Mouse (Mus musculus) G1E (cell line): Measurements from ENCODE around the gene Evi2a. TPM values are rescaled to one million over a fixed set of nuclear protein-coding genes. Genes with fewer than 3 reads are reported as not detected.

ENCODE experiments used
- ATAC-seq: 2 replicates; pipeline ENCODE4 v1.8.0; 2016; ENCODE audit warnings: mild to moderate bottlenecking; ENCODE audit not compliant: insufficient number of reproducible peaks, poor library complexity, low FRiP score, severe bottlenecking; ENCODE audit errors: extremely low read depth
- DNase-seq: peaks from one replicate; pipeline ENCODE4 v3.0.0; 2012; ENCODE audit warnings: low spot score
- H3K27me3 ChIP-seq: 2 replicates; pipeline ENCODE4 v1.6.1; 2012; ENCODE audit warnings: mild to moderate bottlenecking, low read length, inconsistent platforms; ENCODE audit not compliant: insufficient read depth
- H3K36me3 ChIP-seq: replicated peaks from 2 replicates; pipeline ENCODE3; 2012; ENCODE audit warnings: mild to moderate bottlenecking, inconsistent platforms
- H3K4me1 ChIP-seq: 2 replicates; pipeline ENCODE4 v1.6.1; 2012; ENCODE audit warnings: low read depth, low read length, inconsistent platforms, mixed read lengths; ENCODE audit not compliant: insufficient read depth
- H3K4me3 ChIP-seq: 2 replicates; pipeline ENCODE4 v1.5.1; 2012; ENCODE audit warnings: low read depth, mild to moderate bottlenecking, inconsistent platforms, low read length, moderate library complexity, mixed read lengths
- H3K9me3 ChIP-seq: replicated peaks from 2 replicates; pipeline ENCODE4 v1.6.1; 2012; ENCODE audit warnings: inconsistent platforms
- CTCF ChIP-seq: IDR thresholded peaks from 2 replicates; pipeline ENCODE4 v1.5.1; 2012; ENCODE audit warnings: low read depth, low read length, inconsistent platforms, mixed read lengths
- GATA1 ChIP-seq: IDR thresholded peaks from 2 replicates; pipeline ENCODE4 v1.6.1; 2012; ENCODE audit warnings: borderline replicate concordance, low read length, inconsistent platforms, mixed read lengths
- GATA2 ChIP-seq: IDR thresholded peaks from 2 replicates; pipeline ENCODE4 v1.6.1; 2012; ENCODE audit warnings: low read depth, low read length, inconsistent platforms, borderline replicate concordance
- POLR2AphosphoS5 ChIP-seq: IDR thresholded peaks from 2 replicates; pipeline ENCODE4 v1.6.1; 2012; ENCODE audit warnings: low read depth, low read length, inconsistent platforms; ENCODE audit not compliant: insufficient replicate concordance
- TAL1 ChIP-seq: conservative IDR thresholded peaks from 2 replicates; pipeline ENCODE4 v1.6.1; 2012; ENCODE audit warnings: low read depth, low read length, inconsistent platforms, mixed read lengths
- polyA plus RNA-seq: library from polyadenylated mRNA; stranded (reverse); fragments of >175 nt; gene quantifications from 2 replicates; pipeline ENCODE4 v1.2.3, GENCODE M21; 2012
- total RNA-seq, 2 experiments: library from RNA; stranded (forward) in 1 of 2; stranded (reverse) in 1 of 2; fragments of 200-1000 nt in 1 of 2; fragments of >200 nt in 1 of 2; fragmentation: Nextera tagmentation in 1 of 2; gene quantifications; 2 replicates each; pipeline ENCODE4 v1.2.3; 2014 to 2017

Gene Evi2a
- total RNA-seq (2014; fragmentation: Nextera tagmentation) (not detected in 2 replicates), total RNA-seq (2017) (1.3 and 2.5 TPM in 2 replicates), polyA plus RNA-seq (0.03 TPM in 1 of 2 replicates, not detected in the other)

DNA sequence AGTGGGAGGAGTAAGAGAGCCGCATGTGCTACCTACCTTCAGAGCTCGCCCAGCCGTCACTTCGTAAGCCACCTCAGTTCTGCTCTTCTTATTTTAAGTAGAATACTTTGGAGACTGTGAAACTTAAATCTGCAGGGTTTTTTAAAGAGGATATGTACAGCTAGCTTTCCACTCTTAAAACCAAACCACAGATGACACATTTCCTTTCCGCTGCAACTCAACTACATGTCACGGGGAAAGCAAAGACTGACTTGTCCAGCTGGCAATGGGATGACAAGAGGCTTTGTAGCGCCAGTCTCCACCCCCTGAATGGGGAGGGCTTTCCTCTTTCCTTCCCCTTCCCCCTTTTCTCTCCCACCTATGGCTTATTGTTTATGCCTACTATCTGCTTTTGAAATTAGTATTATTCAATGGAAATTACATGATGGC is at the start of gene Evi2a, which contains the start of gene Evi2:
TSS of gene Evi2a (minus strand) at position 277 of the 429 bp plus-strand sequence.
TSS of gene Evi2 (minus strand) at position 257 of the 429 bp plus-strand sequence.
- Histone ChIP-seq H3K36me3 (peaks cover 44% of the 10 kb centered on the region), H3K27me3 (no peaks in the 10 kb centered on the region), H3K9me3 (no peaks in the 10 kb centered on the region), H3K4me3 (no peak within 1 kb of the TSS), H3K4me1 (0 out of 2 replicates have a peak, but pooled peaks cover 2% of the 10 kb centered on the region)
- TF ChIP-seq TAL1 (no peak), CTCF (no peak), GATA2 (no peak), GATA1 (no peak), POLR2AphosphoS5 (no peak)
- DNase-seq, result no peak
- ATAC-seq, result no peak

- no peaks in the 10 kb centered on the region for H3K9me3 ChIP-seq
- no peaks in the 10 kb centered on the region for H3K27me3 ChIP-seq
- ATAC-seq (peak; percentile 28; the same call in 1 of the 2 replicates), DNase-seq (peak; percentile 55)
- TF ChIP-seq GATA2 (no peak), CTCF (peak; percentile 54), GATA1 (no peak), POLR2AphosphoS5 (no peak)
- no peaks in the 10 kb centered on the region; the same call in 1 of the 2 replicates for H3K4me1 ChIP-seq
- H3K36me3 ChIP-seq, result peaks cover 61% of the 10 kb centered on the region
- H3K4me3 ChIP-seq, result no peak overlapping the region
These were observed 47.3 kb upstream of the Evi2a start for GRCm38 (mm10) chr11:79577741-79578140.

DNA sequence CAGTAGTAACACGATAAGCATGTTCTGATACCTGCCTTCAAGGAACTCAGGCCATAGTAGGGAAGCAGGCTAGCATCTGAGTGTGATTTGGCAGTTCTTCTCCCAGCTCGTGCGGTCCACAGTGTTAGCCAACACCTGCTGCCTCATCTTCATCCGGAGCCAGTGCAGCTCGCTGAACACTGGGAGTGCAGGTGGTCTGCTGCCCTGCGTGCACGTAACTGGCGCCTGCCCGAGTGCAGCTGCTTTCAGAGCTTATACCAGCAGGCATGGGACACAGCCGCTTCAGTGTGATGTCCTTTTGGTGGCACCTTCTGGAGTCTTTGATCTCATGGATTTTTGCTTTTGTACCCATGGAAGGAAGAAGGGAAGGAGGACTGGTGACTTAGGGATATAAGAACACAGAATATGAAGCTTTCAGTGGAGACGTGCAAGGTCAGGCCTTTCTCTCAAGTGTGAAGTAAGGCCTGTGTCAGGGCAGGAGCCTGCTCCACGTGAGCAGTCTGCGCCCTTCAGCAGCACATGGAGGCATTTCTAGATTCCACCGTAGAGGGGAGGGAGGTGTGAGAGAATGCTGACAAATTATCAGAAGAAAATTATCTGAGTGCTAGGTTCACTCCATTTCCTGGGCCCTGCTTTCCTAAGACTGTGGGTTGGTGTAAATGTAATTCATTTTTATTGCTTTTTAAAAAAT is 45.1 kb upstream of the Evi2a start:
- no peak for TF ChIP-seq GATA1
- no peak for TF ChIP-seq POLR2AphosphoS5
- TF ChIP-seq GATA2, result no peak
- TF ChIP-seq CTCF, result no peak
- no peak for TF ChIP-seq TAL1

GRCm38 (mm10) chr11:79573836-79574235 is 43.4 kb upstream of the Evi2a start:
- Histone ChIP-seq H3K36me3 (peaks cover 79% of the 10 kb centered on the region), H3K27me3 (no peaks in the 10 kb centered on the region), H3K4me1 (no peaks in the 10 kb centered on the region; the same call in 1 of the 2 replicates), H3K9me3 (no peaks in the 10 kb centered on the region), H3K4me3 (no peak overlapping the region)
- DNase-seq (no peak), ATAC-seq (no peak)
- no peak for TF ChIP-seq TAL1
- no peak for TF ChIP-seq GATA2
- TF ChIP-seq POLR2AphosphoS5, result no peak
- TF ChIP-seq CTCF, result no peak
- TF ChIP-seq GATA1, result no peak

More for the DNA sequence above, 45.1 kb upstream of the Evi2a start:
- no peak overlapping the region for H3K4me3 ChIP-seq
- DNase-seq (no peak), ATAC-seq (no peak)
- peaks cover 78% of the 10 kb centered on the region for H3K36me3 ChIP-seq
- H3K27me3 ChIP-seq, result no peaks in the 10 kb centered on the region
- no peaks in the 10 kb centered on the region; the same call in 1 of the 2 replicates for H3K4me1 ChIP-seq
- no peaks in the 10 kb centered on the region for H3K9me3 ChIP-seq

GRCm38 (mm10) chr11:79570319-79570718 is 39.9 kb upstream of the Evi2a start:
- no peaks in the 10 kb centered on the region for H3K4me1 ChIP-seq
- no peaks in the 10 kb centered on the region for H3K9me3 ChIP-seq
- ATAC-seq, result no peak
- TF ChIP-seq CTCF (no peak), GATA1 (no peak), GATA2 (no peak), TAL1 (no peak)
- H3K4me3 ChIP-seq, result no peak overlapping the region
- H3K36me3 ChIP-seq, result peaks cover 80% of the 10 kb centered on the region
- H3K27me3 ChIP-seq, result no peaks in the 10 kb centered on the region
- no peak for DNase-seq

DNA sequence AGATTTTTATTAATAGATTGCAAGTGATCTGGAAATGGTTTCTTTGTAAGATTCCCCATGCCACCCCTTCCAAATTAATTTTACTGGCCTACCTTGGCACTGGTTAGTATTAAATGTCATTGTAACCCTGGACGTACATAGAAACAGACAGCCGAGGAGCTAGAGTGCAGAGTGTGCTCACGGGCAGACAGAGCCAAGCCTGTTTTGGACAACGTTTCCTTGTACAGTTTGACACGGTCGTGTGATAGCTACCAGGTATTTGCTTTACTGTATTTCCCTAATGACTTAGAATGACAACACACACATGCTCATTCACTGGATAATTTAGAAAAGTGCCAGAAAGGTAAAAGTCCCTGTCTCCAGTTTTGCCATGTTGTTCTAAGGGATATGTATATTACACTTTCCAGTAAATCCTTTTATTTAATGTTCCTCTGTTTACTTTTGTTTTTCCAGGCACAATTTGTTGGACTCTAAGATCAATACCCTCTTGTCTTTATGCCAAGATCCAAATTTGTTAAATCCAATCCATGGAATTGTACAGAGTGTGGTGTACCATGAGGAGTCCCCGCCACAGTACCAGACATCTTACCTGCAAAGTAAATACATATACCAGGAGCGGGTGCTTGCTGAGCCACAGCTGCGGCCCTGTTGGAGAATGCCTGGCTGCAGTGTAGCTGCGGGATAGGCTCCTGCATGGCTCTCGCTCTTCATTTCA is 37.9 kb upstream of the Evi2a start:
- peaks cover 72% of the 10 kb centered on the region for H3K36me3 ChIP-seq
- H3K9me3 ChIP-seq, result no peaks in the 10 kb centered on the region
- no peak for TF ChIP-seq GATA1
- H3K4me1 ChIP-seq, result no peaks in the 10 kb centered on the region
- no peak for DNase-seq
- H3K27me3 ChIP-seq, result no peaks in the 10 kb centered on the region
- no peak overlapping the region for H3K4me3 ChIP-seq
- no peak for ATAC-seq

DNA sequence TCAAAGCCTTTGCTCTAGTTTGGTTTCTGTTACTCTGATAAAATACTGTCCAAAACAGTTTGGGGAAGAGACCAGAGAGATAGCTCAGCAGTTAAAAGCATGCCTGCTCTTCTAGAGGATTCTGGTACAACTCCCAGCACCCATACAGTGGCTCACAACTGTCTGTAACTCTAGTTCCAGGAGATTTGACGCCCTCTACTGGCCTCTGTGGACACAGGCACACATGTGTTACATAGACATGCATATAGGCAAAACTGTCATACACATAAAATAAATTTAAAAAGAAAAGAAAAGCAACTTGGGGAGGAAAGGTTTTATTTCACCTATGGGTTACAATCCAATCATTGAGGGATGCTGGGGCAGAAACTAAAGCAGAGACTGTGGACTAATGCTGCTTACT is 36.5 kb upstream of the Evi2a start:
- H3K4me1 ChIP-seq, result no peaks in the 10 kb centered on the region
- ATAC-seq (no peak), DNase-seq (no peak)
- no peaks in the 10 kb centered on the region for H3K27me3 ChIP-seq
- H3K9me3 ChIP-seq, result no peaks in the 10 kb centered on the region
- H3K4me3 ChIP-seq, result no peak overlapping the region
- peaks cover 72% of the 10 kb centered on the region for H3K36me3 ChIP-seq
- TF ChIP-seq TAL1, result no peak
- TF ChIP-seq POLR2AphosphoS5, result no peak
- no peak for TF ChIP-seq GATA1
- TF ChIP-seq GATA2, result no peak
